Mouse (Mus musculus): ENCODE results near the gene 2210011C24Rik. TPM values are rescaled to one million over a fixed set of nuclear protein-coding genes. Genes with fewer than 3 reads are reported as not detected.

The 2210011C24Rik gene
- polyA plus RNA-seq, 1 experiment: 7.8 TPM

- H3K27ac ChIP-seq (ENCODE audit: insufficient read depth, low read length): peak overlapping the region; percentile 28; the same call in 1 of the 2 replicates
- peaks cover 51% of the 10 kb centered on the region for H3K4me1 ChIP-seq (ENCODE audit: control insufficient read depth, insufficient read depth, low read length)
- TF ChIP-seq CTCF (IDR thresholded peaks at IDR 0.05; ENCODE audit: borderline replicate concordance, insufficient read depth, low read depth, low read length) (no peak), POLR2A (IDR thresholded peaks at IDR 0.05; ENCODE audit: borderline replicate concordance, insufficient read depth, low read length) (no peak)
- WGBS: 50% methylated on average over 5 of the region's 5 CpGs
- DNase-seq: no peak
- H3K27me3 ChIP-seq (ENCODE audit: control insufficient read depth, insufficient read depth, low read length): no peaks in the 10 kb centered on the region
- no peak overlapping the region for H3K4me3 ChIP-seq (replicated peaks; ENCODE audit: insufficient read depth, low read depth, low read length)
Observed at GRCm38 (mm10) chr8:83976779-83977350, 35.1 kb downstream of the 2210011C24Rik start.

- 74% methylated on average over 4 of the region's 4 CpGs for WGBS
- Histone ChIP-seq H3K27ac (ENCODE audit: insufficient read depth, low read length) (no peak overlapping the region), H3K27me3 (ENCODE audit: control insufficient read depth, insufficient read depth, low read length) (no peaks in the 10 kb centered on the region), H3K4me3 (replicated peaks; ENCODE audit: insufficient read depth, low read depth, low read length) (no peak overlapping the region), H3K4me1 (ENCODE audit: control insufficient read depth, insufficient read depth, low read length) (peaks cover 45% of the 10 kb centered on the region)
- DNase-seq: no peak
- TF ChIP-seq CTCF (IDR thresholded peaks at IDR 0.05; ENCODE audit: borderline replicate concordance, insufficient read depth, low read depth, low read length) (0 out of 2 replicates have a peak, but pooled peaks have one; percentile 27), POLR2A (IDR thresholded peaks at IDR 0.05; ENCODE audit: borderline replicate concordance, insufficient read depth, low read length) (no peak)
Observed at GRCm38 (mm10) chr8:83976101-83976630, 35.8 kb downstream of the 2210011C24Rik start.

GRCm38 (mm10) chr8:83974521-83974920, 37.5 kb downstream of the 2210011C24Rik start:
- TF ChIP-seq CTCF (IDR thresholded peaks at IDR 0.05; ENCODE audit: borderline replicate concordance, insufficient read depth, low read depth, low read length) (no peak), POLR2A (IDR thresholded peaks at IDR 0.05; ENCODE audit: borderline replicate concordance, insufficient read depth, low read length) (no peak)

GRCm38 (mm10) chr8:83973161-83974031, 38.6 kb downstream of the 2210011C24Rik start:
- H3K27me3 ChIP-seq (ENCODE audit: control insufficient read depth, insufficient read depth, low read length): no peaks in the 10 kb centered on the region
- peak; percentile 51 to 52 for DNase-seq
- H3K27ac ChIP-seq (ENCODE audit: insufficient read depth, low read length): peak overlapping the region; percentile 67
- peaks cover 21% of the 10 kb centered on the region for H3K4me1 ChIP-seq (ENCODE audit: control insufficient read depth, insufficient read depth, low read length)
- WGBS: 2% methylated on average over 37 of the region's 37 CpGs
- TF ChIP-seq CTCF (IDR thresholded peaks at IDR 0.05; ENCODE audit: borderline replicate concordance, insufficient read depth, low read depth, low read length) (no peak), POLR2A (IDR thresholded peaks at IDR 0.05; ENCODE audit: borderline replicate concordance, insufficient read depth, low read length) (no peak)
- H3K4me3 ChIP-seq (replicated peaks; ENCODE audit: insufficient read depth, low read depth, low read length): peak overlapping the region; percentile 61

More at GRCm38 (mm10) chr8:83974521-83974920, 37.5 kb downstream of the 2210011C24Rik start:
- no peak for DNase-seq
- H3K27ac ChIP-seq (ENCODE audit: insufficient read depth, low read length): no peak overlapping the region
- WGBS: 45% methylated on average over 4 of the region's 4 CpGs
- H3K4me3 ChIP-seq (replicated peaks; ENCODE audit: insufficient read depth, low read depth, low read length): peak overlapping the region; percentile 14
- H3K27me3 ChIP-seq (ENCODE audit: control insufficient read depth, insufficient read depth, low read length): no peaks in the 10 kb centered on the region
- peaks cover 30% of the 10 kb centered on the region for H3K4me1 ChIP-seq (ENCODE audit: control insufficient read depth, insufficient read depth, low read length)

GRCm38 (mm10) chr8:83972150-83973120, 39.5 kb downstream of the 2210011C24Rik start, which contains the start of gene Prkaca:
Gene Prkaca, plus strand, starts transcription at chr8:83972993.
- TF ChIP-seq CTCF (IDR thresholded peaks at IDR 0.05; ENCODE audit: borderline replicate concordance, insufficient read depth, low read depth, low read length) (no peak), POLR2A (IDR thresholded peaks at IDR 0.05; ENCODE audit: borderline replicate concordance, insufficient read depth, low read length) (peak; percentile 59)
- Histone ChIP-seq H3K27me3 (ENCODE audit: control insufficient read depth, insufficient read depth, low read length) (no peaks in the 10 kb centered on the region), H3K4me3 (replicated peaks; ENCODE audit: insufficient read depth, low read depth, low read length) (peak within 1 kb of the TSS; percentile 78), H3K27ac (ENCODE audit: insufficient read depth, low read length) (peak within 1 kb of the TSS; percentile 70), H3K4me1 (ENCODE audit: control insufficient read depth, insufficient read depth, low read length) (peaks cover 12% of the 10 kb centered on the region)
- DNase-seq: peak; percentile 98 to 100
- WGBS: under 1% methylated on average over 81 of the region's 94 CpGs

GRCm38 (mm10) chr8:83971661-83972060, 40.3 kb downstream of the 2210011C24Rik start:
- TF ChIP-seq CTCF (IDR thresholded peaks at IDR 0.05; ENCODE audit: borderline replicate concordance, insufficient read depth, low read depth, low read length): no peak
- no peak for TF ChIP-seq POLR2A (IDR thresholded peaks at IDR 0.05; ENCODE audit: borderline replicate concordance, insufficient read depth, low read length)
- Histone ChIP-seq H3K27ac (ENCODE audit: insufficient read depth, low read length) (no peak overlapping the region), H3K4me1 (ENCODE audit: control insufficient read depth, insufficient read depth, low read length) (peaks cover 4% of the 10 kb centered on the region), H3K4me3 (replicated peaks; ENCODE audit: insufficient read depth, low read depth, low read length) (no peak overlapping the region), H3K27me3 (ENCODE audit: control insufficient read depth, insufficient read depth, low read length) (no peaks in the 10 kb centered on the region)
- DNase-seq: no peak
- WGBS: 80% methylated on average over 6 of the region's 6 CpGs

- Histone ChIP-seq H3K4me1 (ENCODE audit: control insufficient read depth, insufficient read depth, low read length) (peaks cover 4% of the 10 kb centered on the region; the same call in 1 of the 2 replicates), H3K27me3 (ENCODE audit: control insufficient read depth, insufficient read depth, low read length) (no peaks in the 10 kb centered on the region), H3K4me3 (replicated peaks; ENCODE audit: insufficient read depth, low read depth, low read length) (no peak overlapping the region), H3K27ac (ENCODE audit: insufficient read depth, low read length) (no peak overlapping the region)
- TF ChIP-seq POLR2A (IDR thresholded peaks at IDR 0.05; ENCODE audit: borderline replicate concordance, insufficient read depth, low read length): no peak
- no peak for TF ChIP-seq CTCF (IDR thresholded peaks at IDR 0.05; ENCODE audit: borderline replicate concordance, insufficient read depth, low read depth, low read length)
- no peak for DNase-seq
- 73% methylated on average over 4 of the region's 4 CpGs for WGBS
Observed at GRCm38 (mm10) chr8:83971121-83971520, 40.9 kb downstream of the 2210011C24Rik start.
